Mouse (Mus musculus) c-Kit-negative CD71-positive TER-119-positive erythroid progenitor cells, embryonic 14.5 days (primary cell): ENCODE data around the gene Apobec4.

ENCODE experiments used
- DNase-seq: peaks from one replicate; pipeline ENCODE4 v3.0.0-alpha.2; 2013; ENCODE audit warnings: low read depth, low spot score

Gene Apobec4

GRCm38 (mm10) chr1:152750312-152750965 is at the start of gene Apobec4:
Gene Apobec4, plus strand, starts transcription at chr1:152750551.
- no peak for DNase-seq

DNA sequence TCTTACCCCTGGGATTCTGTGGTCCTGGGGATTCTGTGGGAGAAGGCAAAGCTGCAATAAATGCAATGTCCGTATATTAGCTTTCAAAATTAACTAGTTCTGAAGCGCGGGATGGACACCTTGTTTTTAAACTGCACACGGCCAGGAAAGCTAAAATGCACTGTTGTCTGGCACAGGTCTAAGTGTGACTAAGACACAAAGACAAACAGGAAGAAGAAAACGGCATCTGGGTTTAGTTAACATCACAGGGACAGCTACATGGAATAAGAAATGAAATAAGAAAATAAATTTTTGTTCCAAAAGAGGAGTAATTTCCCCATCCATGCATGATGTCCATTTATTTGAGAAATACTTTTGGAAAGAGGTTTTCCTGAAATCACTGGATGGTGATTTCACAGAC is 49.3 kb upstream of the Apobec4 start:
- no peak for DNase-seq

DNA sequence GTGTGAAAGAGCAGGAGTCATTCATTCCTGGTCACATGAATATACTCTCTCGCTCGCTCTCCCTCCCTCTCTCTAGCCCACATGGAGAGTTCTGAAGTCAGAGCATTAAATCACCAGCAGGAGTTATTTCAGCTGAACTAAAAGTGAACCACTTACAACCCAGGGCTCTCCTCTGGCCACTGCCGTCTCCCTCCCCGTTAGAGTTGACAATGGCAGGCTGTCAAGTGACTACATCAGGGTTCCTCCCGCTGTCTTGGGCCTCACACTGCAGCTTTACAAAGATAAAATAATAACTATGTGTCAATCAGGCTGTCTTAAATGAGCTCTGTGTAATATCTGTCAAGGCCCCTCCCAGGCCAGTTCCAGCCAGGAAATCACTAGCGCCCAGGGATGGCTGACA is 47.4 kb upstream of the Apobec4 start:
- no peak for DNase-seq

- no peak for DNase-seq
Observed at GRCm38 (mm10) chr1:152703941-152704340, 46.4 kb upstream of the Apobec4 start.

- DNase-seq: no peak
Observed at GRCm38 (mm10) chr1:152707560-152707959, 42.8 kb upstream of the Apobec4 start.

- no peak for DNase-seq
Observed at GRCm38 (mm10) chr1:152711037-152711436, 39.3 kb upstream of the Apobec4 start.

DNA sequence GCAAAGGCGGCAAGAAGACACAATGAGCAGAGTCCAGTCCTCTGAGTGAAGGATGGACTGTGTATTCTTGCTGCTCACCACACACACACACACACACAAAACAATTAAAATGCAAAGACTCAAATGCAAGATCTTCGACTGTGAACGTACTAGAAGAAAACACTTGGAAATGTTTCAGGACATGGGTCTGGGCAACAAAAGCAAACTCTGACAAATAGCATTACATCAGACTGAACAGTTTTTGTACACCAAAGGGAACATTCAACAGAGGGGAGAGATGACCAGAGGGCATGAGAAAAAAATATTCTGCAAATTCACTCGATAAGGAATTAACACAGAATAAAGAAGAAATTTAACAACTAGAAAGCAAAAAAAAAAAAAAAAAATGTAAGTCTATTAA is 36.4 kb upstream of the Apobec4 start:
- no peak for DNase-seq

DNA sequence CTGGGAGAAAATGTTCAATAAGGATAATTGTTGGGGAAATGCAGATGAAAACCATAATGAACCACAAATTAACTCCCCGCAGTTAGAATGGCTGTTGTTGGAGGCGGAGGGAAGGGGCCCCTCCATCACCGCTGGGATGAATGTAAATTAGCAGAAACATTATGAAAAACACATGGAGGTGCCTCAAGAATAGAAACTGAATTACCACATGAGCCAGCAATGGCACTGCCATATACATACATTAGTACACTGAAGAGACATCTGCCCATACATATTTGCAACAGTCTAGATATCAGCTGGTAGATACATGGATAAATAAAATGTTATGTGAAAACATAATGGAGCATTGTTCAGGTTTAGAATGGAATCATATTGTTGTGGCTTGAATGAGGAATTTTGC is 35.9 kb upstream of the Apobec4 start:
- no peak for DNase-seq

- no peak for DNase-seq
Observed at GRCm38 (mm10) chr1:152717329-152717728, 33.0 kb upstream of the Apobec4 start.

DNA sequence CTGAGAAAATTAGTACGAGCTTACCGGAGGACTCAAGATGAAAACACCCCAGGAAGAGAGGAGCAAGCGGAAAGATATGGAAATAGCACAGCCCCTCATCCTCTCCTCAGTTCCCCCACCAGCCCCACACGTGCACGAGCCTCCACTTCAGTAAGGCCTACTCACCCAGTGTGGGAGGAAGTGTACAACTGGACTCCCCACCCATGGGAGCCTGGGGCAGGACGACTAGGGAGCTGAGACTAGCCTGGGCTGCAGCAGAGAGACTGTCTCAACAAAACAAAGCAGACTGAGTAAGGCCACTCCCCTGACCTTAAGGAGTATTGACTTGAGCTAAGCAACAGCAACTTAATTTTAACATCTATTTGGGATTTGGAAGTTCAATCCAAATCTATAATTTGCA is 32.2 kb upstream of the Apobec4 start:
- no peak for DNase-seq

- no peak for DNase-seq
Observed at GRCm38 (mm10) chr1:152720969-152721368, 29.4 kb upstream of the Apobec4 start.

- no peak for DNase-seq
Observed at GRCm38 (mm10) chr1:152721535-152722198, 28.7 kb upstream of the Apobec4 start.

DNA sequence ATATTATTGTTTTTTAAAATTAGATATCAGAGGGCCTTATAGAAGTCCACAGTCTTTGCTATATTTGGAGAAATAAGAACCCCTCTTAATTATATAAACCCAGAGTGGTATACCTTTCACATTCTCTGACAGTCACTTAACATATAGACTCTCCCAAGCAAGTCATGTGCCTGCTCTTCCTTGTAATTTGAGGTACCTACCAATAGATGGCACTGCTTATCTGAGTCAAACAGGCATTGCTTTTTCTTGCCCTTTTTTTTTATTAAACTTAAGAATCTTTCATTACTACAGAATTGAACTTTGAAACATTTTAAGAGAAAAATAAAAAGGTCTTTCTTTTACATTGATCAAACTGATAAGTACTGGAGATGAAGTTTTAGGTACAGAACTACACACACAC is 26.1 kb upstream of the Apobec4 start:
- DNase-seq: peak; percentile 5

- no peak for DNase-seq
Observed at GRCm38 (mm10) chr1:152726095-152726494, 24.3 kb upstream of the Apobec4 start.

- no peak for DNase-seq
Observed at GRCm38 (mm10) chr1:152727604-152728236, 22.6 kb upstream of the Apobec4 start.

DNA sequence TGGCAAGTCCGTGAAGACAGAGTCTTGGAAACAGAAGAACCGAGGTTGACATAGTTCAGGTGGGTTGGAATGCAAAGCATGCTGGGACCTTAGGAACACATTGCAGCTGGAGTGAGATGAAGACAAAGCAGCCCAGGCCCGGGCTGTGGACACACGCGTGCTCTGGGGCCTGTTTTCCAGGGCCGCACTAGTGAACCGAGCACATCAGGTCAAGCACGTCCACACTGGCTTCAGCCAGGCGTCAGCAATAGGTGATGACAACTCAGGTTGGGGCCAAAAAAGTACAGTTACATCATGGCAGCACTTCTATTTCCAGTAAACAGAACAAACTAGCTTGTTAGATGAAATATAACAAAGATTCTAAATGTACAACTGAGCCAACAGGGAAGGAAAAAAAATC is 11.6 kb upstream of the Apobec4 start:
- DNase-seq: no peak

DNA sequence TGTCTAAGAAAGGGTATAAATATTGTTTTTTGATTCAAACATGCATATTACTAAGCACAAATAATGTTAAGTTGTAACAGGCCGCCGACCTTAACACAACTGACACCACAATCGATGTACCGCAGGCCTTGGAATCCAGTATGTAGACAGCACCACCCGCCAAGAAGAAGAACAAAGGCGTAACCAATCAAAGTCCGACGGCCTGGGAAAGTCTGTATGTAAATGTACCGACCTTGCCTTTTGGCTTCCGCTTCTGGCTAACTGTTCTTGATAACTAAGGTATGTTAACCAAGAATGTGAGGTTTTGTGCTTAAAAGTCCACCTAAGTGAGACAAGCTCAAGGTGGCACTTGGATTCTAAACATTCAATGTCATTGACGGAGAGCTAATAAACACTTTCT is 11.0 kb upstream of the Apobec4 start:
- DNase-seq: no peak

DNA sequence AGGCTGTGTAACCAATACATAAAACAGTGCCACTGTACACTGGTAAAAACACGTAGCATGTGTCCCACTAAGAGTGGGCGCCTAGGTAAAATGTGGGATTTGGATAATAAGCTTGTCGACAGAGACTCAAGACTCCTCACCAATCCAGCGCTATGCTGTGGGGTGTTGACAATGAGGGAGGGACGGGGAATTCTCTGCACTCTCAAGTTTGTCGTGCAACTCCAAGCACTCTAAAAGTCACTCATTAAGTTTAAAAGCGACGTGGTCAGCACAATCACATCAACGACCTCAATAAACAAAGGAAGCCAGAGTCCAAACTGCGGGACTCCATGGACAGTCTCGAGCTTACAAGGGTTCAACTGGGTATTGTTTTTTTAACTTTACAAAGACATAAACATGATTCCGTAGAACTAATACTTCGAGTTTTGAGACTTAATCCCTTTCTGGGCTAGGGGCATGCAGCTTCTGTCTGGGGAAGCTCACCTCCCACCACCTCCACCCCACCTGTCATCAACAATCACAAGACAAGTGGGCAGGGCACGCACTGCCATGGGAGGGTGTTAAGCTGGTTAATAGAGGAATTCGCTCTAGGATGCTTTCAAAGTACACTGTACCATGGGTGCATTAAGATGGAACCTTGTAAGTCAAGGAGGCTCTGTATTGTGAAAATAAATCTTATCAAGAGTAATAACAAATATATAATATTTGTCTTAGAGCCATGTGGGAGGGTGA is 7.1 kb upstream of the Apobec4 start:
- no peak for DNase-seq

- no peak for DNase-seq
Observed at GRCm38 (mm10) chr1:152746426-152746825, 3.9 kb upstream of the Apobec4 start.

DNA sequence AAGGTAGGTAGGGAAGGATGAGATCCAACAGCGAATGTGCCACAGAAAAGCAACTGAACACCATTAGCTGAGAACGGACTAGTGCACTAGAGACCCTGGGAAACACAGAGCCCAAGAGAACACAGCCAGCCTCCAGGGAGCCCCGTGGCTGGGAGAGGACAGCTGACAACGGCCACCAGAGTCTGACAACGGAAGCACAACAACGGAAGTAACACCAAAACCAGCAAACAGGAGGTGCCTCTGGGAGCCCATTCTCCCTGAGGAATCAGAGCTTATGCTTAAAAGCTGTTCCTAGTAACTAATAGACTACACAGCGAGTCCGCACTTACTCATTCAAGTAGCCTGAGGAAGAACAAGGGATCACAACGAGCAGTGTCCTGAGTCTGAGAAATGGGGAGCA is 1.1 kb upstream of the Apobec4 start:
- no peak for DNase-seq

DNA sequence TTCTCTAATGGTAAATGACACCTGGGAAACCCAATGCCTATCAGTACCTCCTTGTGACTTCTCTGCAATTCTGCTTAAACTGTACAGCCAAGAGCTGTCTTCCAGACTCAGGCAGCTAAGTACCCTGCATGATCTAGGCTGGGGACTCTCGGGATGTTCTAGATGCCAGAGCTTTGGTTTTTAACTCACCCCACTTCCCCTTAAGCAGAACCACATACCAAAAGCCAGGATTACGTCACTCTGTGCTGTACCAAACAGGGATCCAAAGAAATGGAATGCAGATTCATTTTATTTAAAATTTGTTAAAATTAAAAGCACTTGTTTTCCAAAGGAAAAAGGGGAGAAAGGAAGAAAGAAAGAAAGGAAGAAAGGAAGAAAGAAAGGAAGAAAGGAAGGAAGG is 11.4 kb downstream of the Apobec4 start:
- DNase-seq: no peak

DNA sequence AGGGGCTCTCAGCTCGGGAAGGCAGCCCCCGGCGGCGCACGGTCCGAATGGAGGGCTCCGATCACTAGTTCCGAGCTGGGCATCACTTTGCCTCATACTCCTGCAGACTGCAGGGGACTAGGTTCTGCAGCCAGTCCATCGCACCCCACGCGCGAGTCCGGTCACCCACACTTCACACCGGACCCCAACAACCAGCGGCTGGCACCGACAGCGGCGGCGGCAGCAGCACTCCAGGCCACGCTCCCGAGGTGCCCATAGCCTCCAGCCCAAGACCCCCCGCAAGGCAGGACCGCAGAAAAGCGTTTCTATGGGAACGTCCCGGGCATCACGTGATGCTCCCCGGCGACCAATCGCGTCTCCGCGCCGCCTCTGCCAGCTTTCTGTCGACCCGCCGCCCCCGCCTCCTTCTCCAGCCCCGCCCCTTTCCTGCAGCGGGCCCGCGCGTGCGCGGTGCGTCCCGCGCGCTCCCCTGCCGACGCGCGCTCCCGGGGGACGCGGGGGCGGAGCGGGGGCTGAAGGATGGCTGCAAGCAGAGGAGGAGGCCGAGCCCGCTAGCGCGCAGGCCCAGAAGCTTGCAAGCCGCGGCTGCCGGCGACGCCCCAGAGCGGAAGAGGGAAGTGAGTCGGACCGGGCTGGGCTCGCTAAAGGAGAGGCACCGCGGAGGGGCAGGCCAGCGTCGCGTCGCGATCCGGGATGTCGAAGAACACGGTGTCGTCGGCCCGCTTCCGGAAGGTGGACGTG is 15.9 kb downstream of the Apobec4 start, which contains the start of the genes Rgl1 and Arpc5:
TSS of gene Rgl1 (minus strand) at position 320 of the 741 bp plus-strand sequence.
TSS of gene Arpc5 (plus strand) at position 511 of the 741 bp plus-strand sequence.
- DNase-seq: peak; percentile 85
